Mouse (Mus musculus) heart, postnatal 4 days (tissue): ENCODE data around the gene Dgki. TPM values are rescaled to one million over a fixed set of nuclear protein-coding genes. Genes with fewer than 3 reads are reported as not detected.

ENCODE experiments used
- DNase-seq: peaks from one replicate; pipeline ENCODE4 v3.0.0; 2021
- total RNA-seq, 2 experiments: library from RNA; stranded (reverse); gene quantifications; 2 replicates each; pipeline ENCODE4 v1.2.3; 2021

Gene Dgki
- total RNA-seq, 2 experiments from 2014 or later: 0.67 to 0.70 TPM

DNA sequence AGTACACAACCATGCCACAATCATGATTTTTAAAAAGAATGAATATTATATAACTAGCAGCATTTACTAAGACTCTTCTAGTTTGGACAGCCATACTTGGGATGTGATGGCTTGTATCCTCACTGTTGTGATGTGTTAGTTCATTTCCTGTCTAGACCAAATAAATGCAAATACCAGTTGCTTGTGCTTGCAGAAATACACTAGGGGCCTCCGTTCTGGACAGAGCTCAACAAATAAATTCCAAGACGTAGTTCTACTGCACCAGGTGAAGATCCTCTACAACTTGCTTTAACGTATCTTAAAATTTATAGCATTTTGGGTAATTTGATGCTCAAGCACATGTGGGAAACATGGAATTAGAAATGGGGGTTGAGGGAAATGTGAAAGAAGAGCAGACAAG lies 239.9 kb downstream of the Dgki start:
- no peak for DNase-seq

DNA sequence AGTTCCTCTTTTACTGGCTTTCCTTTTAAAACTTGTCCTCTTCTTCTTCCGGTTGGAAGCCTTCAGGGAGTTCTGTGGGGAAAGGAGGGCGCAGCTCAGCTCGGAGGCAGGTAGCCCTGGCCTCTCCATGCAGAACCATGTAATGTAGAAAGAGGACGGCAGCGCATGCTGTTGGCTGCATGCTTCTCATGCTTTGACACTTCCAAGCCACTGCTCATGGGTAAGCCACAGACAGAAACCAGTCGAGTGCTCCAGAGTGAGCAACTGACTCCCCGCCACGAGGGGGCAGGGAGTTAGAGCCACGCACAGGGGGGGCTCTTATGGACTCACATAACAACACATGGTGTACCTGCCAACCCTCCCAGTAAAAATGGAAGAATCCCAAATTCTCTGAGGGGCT lies 242.0 kb downstream of the Dgki start:
- no peak for DNase-seq

DNA sequence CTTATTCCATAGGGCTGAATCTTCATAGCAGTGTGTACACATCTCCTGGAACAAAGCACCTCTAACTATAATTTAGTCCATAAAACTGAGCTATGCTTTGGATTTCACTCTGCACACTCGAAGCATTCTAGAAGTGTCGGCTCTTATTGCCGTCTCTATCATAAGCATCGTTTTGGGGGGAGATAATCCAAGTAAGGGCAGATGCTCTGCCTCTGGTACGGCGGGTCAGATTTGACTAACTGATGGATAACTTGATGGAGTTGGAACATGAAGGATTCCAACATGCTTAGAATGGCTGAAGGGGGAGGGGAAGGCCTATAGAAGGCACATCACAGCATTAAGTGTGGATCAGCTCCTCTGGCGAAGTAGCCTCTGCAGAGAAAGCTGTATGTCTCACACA lies 242.4 kb downstream of the Dgki start:
- DNase-seq: no peak

DNA sequence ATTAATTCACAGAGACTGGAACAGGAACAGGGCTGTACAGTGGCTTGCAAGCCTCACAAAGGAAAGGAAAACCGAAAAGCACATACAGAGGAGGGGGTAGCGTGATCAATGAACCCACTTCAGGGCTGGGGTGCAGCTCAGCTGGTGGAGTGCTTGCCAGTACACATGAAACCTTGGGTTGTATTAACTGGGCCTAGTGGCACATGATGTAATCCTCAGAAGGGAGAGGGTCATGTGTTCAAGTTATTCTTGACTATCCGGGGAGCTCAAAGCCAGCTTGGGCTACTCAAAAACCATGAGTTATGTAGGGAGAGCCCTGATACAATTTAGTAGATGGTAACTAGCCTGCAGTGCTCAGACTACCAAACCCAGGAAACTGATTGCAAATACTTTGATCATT lies 244.3 kb downstream of the Dgki start:
- no peak for DNase-seq

DNA sequence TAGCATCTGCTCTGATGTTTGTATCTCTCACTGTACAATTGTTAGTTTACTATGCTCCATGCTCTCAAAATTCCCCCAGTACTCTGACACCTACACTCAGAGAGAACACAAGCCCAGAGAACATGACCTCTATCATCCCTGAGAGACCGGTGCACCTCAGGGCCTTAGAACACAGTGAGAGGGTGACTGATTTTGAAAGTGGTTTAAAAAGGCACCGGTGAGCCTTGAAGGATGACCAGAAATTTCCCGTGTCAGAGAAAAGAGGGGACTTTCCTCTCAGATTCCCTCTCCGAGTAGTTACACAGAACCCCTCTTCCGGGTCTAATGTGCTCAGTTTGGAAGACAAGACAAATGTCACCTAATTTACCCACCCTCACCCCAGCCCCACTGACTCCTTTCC lies 244.9 kb downstream of the Dgki start:
- no peak for DNase-seq

DNA sequence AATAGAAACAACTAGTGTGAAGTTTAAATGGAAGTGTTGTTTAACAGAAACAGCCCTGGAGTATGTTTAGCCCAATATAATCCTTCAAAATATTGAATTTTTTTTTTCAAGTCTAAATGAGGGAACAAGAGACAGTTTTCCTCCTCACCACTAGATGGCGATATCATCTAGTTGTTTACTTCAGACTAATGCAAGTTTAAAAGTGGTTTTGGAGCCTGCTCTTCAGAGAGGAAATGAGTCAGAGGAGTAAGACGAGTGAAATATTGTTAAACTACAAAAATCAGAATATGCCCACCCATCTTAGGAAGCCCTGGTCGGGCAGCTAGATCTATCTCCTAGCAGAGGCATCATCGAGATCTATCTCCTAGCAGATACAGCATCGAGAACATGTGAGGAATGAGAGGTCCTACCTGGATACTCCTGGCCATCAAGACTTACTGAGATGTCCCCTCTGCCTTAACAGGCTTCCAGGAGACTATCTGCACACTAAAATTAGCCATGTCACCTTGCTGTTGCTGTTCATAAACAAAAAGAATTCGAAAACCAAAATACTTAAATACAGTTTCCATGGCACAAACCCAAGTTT lies 245.5 kb downstream of the Dgki start:
- DNase-seq: no peak

DNA sequence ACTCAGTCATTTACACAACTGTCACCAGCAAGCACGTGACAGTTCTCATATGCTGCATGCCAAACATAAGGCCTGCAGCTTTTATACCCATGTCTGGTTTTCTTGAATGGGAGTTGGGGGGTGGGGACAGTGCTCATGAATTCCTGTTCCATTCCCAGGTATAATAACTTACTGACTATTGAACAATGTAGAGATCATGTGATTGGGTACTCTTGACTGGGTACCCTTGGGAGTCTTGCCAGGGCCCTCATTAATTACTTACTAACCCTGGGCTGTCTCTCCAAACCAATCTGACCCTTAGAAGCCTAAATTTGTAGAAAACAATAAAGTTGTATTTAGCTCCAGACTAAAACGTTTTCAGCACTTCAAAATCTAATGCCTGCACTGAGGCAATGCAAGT lies 246.6 kb downstream of the Dgki start:
- DNase-seq: no peak

DNA sequence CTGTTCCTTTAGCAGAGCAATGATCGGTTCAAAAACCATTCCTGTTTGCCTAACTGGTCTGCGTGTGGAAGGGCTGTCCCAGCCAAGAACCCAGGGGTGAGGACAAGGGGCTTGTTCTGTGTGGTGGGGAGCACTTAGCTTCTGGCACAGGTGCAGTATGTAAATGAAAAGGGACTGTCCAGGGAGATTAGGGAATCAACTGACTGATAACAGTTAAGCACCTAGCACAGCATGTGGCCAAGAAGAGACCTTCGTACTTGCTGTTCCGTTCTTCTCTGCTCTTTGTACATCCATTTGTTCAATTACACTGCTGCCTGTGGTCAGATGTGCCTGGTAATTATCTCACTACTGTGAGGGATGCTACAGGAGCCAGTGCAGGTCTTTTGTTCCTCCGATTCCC lies 248.3 kb downstream of the Dgki start:
- DNase-seq: no peak

DNA sequence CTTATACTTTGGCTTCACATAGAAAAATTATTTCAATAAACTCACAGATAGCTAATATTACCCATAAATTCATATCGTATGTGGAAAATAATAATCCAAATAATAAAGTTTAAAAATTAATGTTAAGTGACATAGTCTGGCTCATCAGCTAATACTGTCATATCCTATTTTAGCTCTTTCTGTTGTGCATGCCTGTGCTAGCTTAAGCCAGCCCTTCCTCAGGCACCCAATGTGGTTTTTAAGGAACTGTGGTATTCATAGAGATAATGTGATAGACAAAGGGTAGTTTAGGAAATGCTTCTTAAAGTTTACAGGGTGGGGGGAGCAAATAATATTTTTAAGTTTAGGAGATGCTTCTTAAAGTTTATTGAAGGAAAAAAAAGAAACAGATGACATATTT lies 248.8 kb downstream of the Dgki start:
- DNase-seq: no peak

DNA sequence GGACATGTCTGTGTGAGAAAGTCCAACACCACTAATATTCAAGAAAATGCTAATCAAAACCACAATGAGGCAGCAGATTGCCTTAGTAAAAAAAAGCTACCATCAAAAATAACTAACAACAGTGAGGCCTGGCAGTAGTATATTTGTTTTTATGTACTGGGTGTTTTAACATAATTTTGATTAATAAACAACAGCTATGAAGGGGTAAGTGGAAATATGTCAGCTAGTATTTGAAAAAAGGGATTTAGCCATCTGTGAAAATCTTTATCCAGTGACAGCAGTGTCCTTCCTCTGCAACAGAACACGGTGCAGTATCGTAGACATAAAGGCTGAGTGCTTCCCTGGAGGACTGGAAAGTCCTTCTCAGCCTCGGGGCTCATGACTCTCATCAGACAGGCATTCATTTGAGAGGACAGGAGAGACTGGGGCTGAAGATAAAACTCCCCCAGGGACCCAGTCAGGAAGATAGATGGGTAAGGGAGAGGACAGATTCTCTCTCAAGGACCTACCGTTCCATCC lies 252.3 kb downstream of the Dgki start:
- no peak for DNase-seq

DNA sequence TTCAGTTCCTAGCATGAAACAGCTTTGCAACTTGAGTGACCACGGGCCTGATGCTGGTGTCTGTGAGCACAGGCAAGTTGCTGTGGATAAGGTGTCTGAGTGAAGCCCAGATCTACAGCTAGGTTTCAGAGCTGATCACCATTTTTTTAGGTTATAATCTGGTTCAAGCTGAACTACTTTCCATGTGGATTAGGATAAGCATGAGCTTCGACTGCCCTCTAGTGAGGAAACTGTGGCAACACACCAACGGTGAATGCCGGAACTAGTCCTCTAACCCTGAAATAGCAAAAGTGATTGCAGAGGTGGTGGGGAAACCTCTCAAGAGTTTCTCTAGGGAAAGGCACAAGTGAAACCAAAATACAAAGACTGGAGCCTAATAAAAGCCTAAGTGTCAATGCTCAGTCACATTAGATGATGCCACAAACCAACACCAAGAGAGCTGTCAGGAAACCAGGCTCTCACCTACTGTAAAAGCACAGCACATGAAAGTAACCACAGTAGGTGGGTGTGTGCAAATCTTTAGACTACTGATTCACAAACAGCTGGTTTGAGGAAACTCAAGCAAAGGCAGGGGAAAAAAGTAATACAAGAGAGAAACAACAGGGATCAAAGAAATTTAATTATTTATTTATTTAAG lies 253.7 kb downstream of the Dgki start:
- DNase-seq: peak; percentile 77

DNA sequence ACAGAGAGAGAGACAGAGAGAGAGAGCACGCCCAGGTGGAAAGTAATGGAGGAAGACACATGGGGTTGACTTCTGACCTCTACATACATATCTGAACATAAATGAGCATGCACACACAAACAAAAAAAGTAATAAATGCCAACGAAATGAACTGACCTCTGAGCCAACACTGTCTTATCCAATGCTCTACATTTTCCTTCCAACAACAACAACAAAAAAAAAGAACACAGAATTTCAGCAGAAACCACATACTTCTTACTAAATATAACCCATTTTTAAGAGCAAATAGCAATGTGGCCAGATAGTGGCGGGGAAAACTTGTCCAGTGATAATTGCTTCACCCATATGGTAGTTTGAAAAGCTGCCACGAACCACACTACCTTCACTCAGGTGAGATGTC lies 255.2 kb downstream of the Dgki start:
- no peak for DNase-seq

DNA sequence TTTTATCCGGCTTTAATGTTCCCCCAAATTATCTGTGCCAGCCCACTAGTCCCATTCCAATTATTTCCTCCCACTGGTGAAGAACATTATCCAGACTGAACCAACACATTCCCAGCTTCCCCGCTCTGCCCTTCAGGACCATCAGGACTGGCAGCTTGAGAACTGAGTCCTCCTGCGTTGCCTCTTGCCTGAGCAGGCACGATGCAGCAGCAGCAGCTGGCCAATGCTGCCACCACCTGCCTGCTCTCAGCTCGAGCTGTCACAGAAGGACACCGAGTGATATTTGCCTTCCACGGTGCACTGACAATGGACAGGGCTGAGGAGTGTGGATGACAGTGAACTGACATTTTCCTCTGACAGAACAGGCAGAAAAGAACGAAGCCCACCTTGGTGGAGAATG lies 261.5 kb downstream of the Dgki start:
- DNase-seq: peak; percentile 50

DNA sequence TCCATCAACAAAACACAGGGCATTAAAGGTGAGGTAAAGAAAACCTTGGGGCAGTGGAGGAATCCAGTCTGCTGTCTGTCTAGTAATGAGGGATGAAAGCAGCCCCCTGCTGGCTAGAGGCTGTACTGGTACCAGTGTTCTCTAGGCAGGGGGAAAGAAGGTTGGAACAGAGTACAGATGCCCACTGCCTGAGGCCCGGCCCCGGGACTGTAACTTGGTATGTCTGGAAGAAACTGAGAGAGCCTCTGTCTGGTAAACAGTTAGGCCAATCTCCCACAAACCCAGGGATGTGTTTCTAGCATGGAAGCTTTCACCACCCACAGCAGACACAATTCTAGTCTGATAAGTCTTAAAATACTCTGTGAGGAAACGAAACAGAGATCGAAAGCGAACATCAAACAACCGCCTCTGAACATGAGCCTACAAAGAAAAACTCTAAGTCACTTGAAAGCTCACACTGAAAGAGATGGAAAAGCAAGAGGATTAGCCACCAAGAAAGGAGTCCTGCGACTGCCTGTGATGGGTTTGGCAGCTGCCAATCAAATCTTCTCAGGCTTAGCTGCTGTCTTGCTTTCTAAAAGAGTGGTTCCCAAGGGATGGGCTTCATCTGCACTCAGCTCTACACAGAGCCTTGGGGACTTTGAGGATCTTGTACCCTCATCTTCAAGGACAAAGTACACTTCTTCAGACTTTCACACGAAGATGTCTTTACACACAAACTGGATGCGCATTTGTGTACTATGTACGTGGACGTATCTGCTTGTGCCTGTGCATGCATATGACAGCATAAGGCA lies 262.7 kb downstream of the Dgki start:
- DNase-seq: peak; percentile 72

DNA sequence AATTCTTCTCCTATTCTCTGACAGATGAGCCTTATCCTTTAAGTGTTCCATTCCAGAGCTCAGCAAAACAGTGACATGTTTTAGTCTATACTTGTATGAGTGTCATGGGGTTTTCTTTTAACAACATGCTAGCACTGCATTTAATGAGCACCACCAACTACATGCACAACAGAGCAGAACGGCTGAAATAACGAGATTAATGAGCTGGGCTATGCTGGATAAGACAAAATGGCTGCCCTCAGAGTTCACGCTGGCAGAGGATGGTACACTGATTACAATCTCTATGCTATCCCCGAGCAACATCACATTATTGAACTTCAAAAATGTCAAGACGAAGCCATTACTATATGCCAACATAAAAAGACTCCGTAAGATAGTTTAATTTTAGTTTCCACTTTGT lies 264.3 kb downstream of the Dgki start:
- DNase-seq: no peak

DNA sequence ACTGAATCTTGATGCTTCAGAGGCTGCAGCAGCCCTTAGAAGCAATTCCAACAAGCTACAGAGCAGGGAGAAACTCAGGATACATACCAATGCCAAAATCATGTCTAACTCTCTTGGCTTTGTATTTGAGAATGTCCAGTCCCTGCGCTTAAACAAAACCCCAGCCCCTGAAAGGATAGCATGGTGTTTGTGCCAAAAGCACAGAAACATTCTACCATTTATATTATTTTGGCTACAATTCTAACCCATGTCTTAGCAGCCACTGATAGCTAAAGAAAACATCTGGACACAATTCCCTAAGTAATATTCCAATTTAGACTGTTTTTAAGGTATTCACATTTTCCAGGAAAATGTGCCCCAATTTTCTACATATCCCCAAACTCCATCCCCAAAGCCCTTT lies 269.0 kb downstream of the Dgki start:
- DNase-seq: no peak

DNA sequence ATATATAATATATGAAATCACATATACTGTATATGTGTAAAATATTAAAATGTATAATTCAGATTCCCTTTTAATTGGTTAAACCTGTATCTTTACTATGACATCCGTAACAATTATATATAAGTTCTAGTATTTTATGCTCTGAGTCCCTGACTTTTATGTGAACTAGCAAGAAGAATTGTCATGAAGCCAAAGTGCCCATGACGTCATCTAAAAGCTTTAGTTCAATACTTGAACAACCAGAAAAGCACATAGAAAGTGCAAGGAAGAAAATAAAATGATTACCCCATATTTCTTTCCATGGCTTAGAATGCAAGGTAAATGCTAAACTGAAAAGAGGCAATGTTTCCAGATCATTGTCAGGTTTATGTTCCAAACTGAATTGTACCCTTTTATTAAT lies 269.6 kb downstream of the Dgki start:
- DNase-seq: peak; percentile 37

DNA sequence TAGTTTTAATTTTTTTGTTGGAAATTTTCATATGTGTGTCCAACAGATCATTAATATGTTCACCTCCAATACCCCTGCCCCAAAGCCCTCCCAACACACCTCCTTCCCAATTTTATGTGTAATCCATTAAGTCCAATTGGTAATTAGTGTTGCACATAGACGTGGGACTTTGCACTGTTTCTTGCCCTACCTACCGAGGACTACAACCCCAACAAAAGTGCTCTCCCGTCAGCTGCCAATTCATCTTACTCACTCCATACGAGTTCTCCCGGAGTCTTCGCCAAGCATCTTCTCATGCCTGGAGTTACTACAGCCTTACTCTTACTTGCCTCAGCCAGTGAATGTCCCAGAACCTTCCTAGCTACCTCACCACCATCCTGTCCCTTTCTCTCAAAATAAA lies 271.1 kb downstream of the Dgki start:
- no peak for DNase-seq

DNA sequence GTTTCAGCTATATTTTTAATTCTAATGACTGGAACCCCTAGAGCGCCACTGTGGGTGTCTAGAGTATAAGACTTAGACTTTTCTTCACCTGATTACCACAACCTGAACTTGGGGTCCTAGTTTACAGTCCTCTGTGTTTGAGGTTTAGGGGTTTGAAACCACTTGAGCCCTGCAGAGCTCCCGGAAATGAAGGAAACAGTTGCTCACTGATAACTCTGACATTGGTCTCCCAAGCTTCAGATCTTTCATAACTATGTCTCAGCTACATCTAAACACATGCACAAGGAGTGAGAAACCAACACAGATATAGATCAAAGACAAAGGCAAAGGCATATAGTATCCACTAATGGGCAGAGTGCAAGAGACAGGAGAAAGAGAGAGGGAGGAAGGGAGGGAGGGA lies 271.7 kb downstream of the Dgki start:
- no peak for DNase-seq

DNA sequence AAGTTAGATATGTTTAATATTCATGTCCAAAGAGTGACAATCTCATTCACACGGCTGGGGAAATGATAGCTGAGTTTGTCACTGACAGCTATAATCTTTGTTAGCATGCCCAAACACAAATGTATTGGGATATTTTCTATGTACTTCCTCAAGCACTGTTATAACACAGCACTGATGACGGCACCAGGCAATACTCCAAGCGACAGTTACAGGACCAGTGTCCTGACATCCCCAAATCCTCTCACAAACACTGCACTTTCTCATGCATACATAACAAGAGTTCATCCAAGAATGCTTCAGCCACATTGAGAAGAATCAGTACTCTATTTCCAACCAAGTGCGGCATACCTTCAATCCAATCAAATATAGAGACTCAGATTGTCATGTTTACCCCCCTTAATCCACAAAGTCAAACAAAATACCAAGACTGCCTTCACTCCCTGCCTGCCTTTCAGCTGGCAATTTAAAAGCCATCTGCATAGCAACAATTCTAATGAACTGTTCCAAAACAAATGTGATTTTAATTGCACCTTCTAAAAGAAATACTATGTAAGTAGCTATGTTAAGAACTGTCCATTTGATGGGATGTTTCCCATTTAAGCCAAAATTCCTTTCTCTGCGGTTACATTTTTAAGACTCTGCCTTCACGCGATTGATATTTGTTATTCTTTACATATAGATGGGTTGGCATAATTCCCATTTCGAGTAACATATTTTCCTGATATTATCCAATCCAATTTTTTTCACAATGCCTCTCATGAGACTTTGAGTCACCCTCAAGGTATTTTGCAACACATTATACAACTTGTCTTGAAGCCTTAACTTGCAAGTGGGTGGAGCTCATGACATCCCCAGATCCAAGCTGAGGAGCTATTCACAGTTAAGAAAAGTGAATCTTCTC lies 273.4 kb downstream of the Dgki start:
- DNase-seq: no peak

DNA sequence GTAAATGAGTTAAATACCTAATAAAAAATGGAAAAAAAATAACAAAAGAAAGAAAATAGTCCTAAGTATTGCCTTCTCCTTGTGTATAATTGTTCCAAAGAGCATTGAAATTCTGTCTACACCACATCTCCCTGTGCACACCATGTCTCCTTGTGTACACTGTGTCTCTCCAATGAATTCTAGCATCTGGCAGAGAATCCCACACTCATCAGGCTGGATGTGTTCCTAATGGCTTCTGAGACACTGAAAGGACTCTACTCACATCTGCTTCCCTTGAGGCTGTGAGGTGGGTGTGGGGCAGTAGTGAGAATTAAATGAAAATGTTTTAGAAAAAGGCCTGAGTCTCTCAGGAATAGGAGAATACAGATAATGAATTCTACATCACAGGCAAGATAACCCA lies 283.9 kb downstream of the Dgki start:
- no peak for DNase-seq

DNA sequence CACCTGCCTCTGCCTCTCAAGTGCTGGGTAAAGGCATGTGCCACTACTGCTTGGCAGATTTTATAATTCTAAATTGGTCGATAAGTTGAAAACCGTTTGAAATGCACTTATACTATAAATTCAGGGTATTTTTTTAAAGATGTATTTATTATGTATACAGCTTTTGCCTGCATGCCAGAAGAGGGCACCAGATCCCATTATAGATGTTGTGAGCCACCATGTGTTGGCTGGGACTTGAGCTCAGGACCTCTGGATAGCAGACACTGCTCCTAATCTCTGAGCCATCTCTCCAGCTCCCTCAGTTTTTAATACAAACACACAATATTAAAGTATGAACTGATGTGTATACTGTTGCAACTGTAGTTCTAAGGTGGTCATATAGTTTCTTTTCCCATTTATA lies 288.4 kb downstream of the Dgki start:
- DNase-seq: no peak

DNA sequence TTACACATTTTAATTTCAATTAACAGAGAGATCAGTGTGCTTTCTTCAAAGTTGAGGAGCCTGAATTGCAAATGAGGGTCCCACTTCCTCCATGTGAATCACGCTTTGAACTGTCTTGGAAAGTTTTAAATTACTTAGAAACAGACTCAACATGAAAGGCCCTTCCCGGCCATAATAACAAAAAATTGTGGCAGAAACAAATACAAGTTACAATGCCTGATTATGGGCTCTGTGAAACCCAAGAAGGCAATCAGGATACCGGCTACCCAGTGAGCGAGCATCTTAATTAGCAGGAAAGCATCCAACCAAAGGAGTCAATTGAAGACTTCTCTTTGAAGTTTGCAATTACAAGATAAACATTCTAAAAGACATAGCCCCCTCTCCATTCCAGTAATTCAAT lies 292.4 kb downstream of the Dgki start:
- DNase-seq: no peak
